Mouse (Mus musculus): ENCODE measurements around the gene Ldlrap1. TPM values are rescaled to one million over a fixed set of nuclear protein-coding genes. Genes with fewer than 3 reads are reported as not detected.

Gene Ldlrap1
- 10 to 100 TPM in 1 of 2 experiments, 1 to 10 TPM in 1; 9.8 to 16.4 TPM for polyA plus RNA-seq (2012; fragmentation: generic; extraction: Trizol)

GRCm38 (mm10) chr4:134767426-134768225 lies at the start of gene Ldlrap1:
Gene Ldlrap1, minus strand, starts transcription at chr4:134768024.

GRCm38 (mm10) chr4:134703835-134704546 lies 63.8 kb downstream of the Ldlrap1 start, which contains the start of gene Man1c1:
Gene Man1c1, minus strand, starts transcription at chr4:134704290.

Other genes with a start within 250 kb of the Ldlrap1 start
- gene Mtfr1l, start 232.6 kb downstream of the Ldlrap1 start, polyA plus RNA-seq (2012; fragmentation: generic; extraction: Trizol): 10 to 100 TPM; 32.0 to 56.6 TPM
- 10 to 100 TPM; 36.5 to 83.6 TPM for gene Selenon, start 215.9 kb downstream of the Ldlrap1 start, polyA plus RNA-seq (2012; fragmentation: generic; extraction: Trizol)
- gene Man1c1, start 63.7 kb downstream of the Ldlrap1 start, polyA plus RNA-seq (2012; fragmentation: generic; extraction: Trizol): 10 to 100 TPM in 1 of 2 experiments, under 1 TPM in 1; 0.80 to 20.9 TPM
- 10 to 100 TPM in 1 of 2 experiments, 1 to 10 TPM in 1; 2.5 to 22.3 TPM for gene Maco1, start 85.3 kb upstream of the Ldlrap1 start, polyA plus RNA-seq (2012; fragmentation: generic; extraction: Trizol)
- gene Rhd, start 96.5 kb upstream of the Ldlrap1 start, polyA plus RNA-seq (2012; fragmentation: generic; extraction: Trizol): under 1 TPM; 0.18 to 0.81 TPM
- 100 to 1,000 TPM in 1 of 2 experiments, 10 to 100 TPM in 1; 47.3 to 146 TPM for gene Tmem50a, start 147.0 kb upstream of the Ldlrap1 start, polyA plus RNA-seq (2012; fragmentation: generic; extraction: Trizol)
- 10 to 100 TPM in 1 of 2 experiments, 1 to 10 TPM in 1; 7.8 to 80.6 TPM for gene Rsrp1, start 155.6 kb upstream of the Ldlrap1 start, polyA plus RNA-seq (2012; fragmentation: generic; extraction: Trizol)
- 10 to 100 TPM; 23.0 to 44.1 TPM for gene Syf2, start 162.9 kb upstream of the Ldlrap1 start, polyA plus RNA-seq (2012; fragmentation: generic; extraction: Trizol)

Measured in C3H10T1/2 (cell line).